25 mouse cellular contexts compared by ENCODE assay signal in the genomic region with DNA sequence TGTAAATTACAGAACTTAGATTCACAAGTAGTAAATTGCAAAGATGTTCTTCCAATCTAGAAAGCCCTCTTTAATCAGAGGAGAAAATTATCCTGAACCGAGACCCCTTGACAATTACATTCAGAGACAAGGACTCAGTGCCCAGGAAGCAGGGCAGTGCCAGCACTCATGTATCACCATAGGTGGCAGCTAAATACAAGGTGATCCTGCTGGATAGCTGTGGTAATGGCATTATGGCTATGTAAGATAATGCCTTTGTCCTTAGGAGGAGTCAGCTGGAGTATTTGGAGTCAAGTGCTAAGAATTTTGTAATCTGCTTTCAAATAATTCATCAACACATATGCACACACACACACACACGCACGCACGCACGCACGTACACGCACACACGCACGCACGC. TPM values are rescaled to one million over a fixed set of nuclear protein-coding genes. Genes with fewer than 3 reads are reported as not detected.
A peak's percentile ranks its signal among the peaks of the same experiment; 100 is the strongest.
DNase-seq lines count a peak whose midpoint lies in the region; ATAC-seq and TF ChIP-seq lines count a peak whose summit lies in the region.
"Had no signal": no experiment of that assay in that cellular context is flagged by ENCODE, and none has a peak within 500 bp of the region (broad histone marks: within the 10 kb centered on the region; RNA-seq: fewer than 3 reads in every experiment).

No protein-coding gene starts in this region.

- TF ChIP-seq CTCF in heart, postnatal 0 days (IDR thresholded peaks at IDR 0.05; ENCODE audit: low read depth): no peak
- TF ChIP-seq CTCF in liver, postnatal 0 days (IDR thresholded peaks at IDR 0.05; ENCODE audit: low read depth): no peak

- no peak overlapping the region for H3K4me2 ChIP-seq in heart, postnatal 0 days (ENCODE audit: low read depth, low read length)
- H3K4me2 ChIP-seq in heart, embryonic 11.5 days: no peak overlapping the region
- peak overlapping the region; percentile 56 for H3K4me2 ChIP-seq in liver, embryonic 12.5 days
- H3K4me2 ChIP-seq in liver, postnatal 0 days (ENCODE audit: low read depth, low read length): peak overlapping the region; percentile 43; the same call in 1 of the 2 replicates
- H3K4me2 ChIP-seq in hindbrain, embryonic 16.5 days (ENCODE audit: low read length): no peak overlapping the region
- H3K4me2 ChIP-seq: embryonic facial prominence, embryonic 13.5 days; forebrain, embryonic 13.5 days had no signal

- H3K9me3 ChIP-seq in heart, postnatal 0 days (replicated peaks; ENCODE audit: control insufficient read depth, low read length): no peaks in the 10 kb centered on the region
- no peaks in the 10 kb centered on the region for H3K9me3 ChIP-seq in heart, embryonic 11.5 days (replicated peaks; ENCODE audit: control insufficient read depth, low read length)
- no peaks in the 10 kb centered on the region for H3K9me3 ChIP-seq in liver, embryonic 12.5 days (replicated peaks)
- H3K9me3 ChIP-seq in liver, postnatal 0 days (ENCODE audit: low read length): no peaks in the 10 kb centered on the region
- no peaks in the 10 kb centered on the region for H3K9me3 ChIP-seq in hindbrain, embryonic 16.5 days (ENCODE audit: control insufficient read depth, low read length)
- H3K9me3 ChIP-seq: embryonic facial prominence, embryonic 13.5 days; midbrain, embryonic 10.5 days had no signal

- H3K27ac ChIP-seq in heart, postnatal 0 days (ENCODE audit: low read depth): 0 out of 2 replicates have a peak overlapping the region, but pooled peaks have one; percentile 20
- H3K27ac ChIP-seq in heart, embryonic 11.5 days (ENCODE audit: low read depth, low read length): no peak overlapping the region
- peak overlapping the region; percentile 82 for H3K27ac ChIP-seq in liver, embryonic 12.5 days
- peak overlapping the region; percentile 64 for H3K27ac ChIP-seq in liver, postnatal 0 days (ENCODE audit: low read depth)
- H3K27ac ChIP-seq in hindbrain, embryonic 16.5 days (ENCODE audit: low read depth, low read length): no peak overlapping the region
- H3K27ac ChIP-seq: embryonic facial prominence, embryonic 13.5 days; forebrain, embryonic 13.5 days; midbrain, embryonic 10.5 days; stomach, postnatal 0 days had no signal

- TF ChIP-seq EP300 in heart, postnatal 0 days (IDR thresholded peaks at IDR 0.05; ENCODE audit: low read depth): no peak
- no peak; the same call in 1 of the 2 replicates for TF ChIP-seq EP300 in liver, postnatal 0 days (IDR thresholded peaks at IDR 0.05; ENCODE audit: low read depth)

- no peak for DNase-seq in heart, postnatal 0 days (ENCODE audit: low spot score)
- DNase-seq in c-Kit-positive CD71-positive TER-119-positive erythroid progenitor cells, embryonic 14.5 days (ENCODE audit: low spot score): peak; percentile 42
- no peak for DNase-seq in liver, postnatal 0 days
- DNase-seq in right cerebral cortex, adult 18-20 months: no peak
- no peak for DNase-seq in thymus, postnatal 14 days
- DNase-seq: adrenal gland, adult 8-10 months; cerebellum, adult 11-12 months; cerebellum, adult 9-11 months; gastrocnemius, postnatal 25 days; kidney, adult 8-10 months; kidney, postnatal 10 days; lung, postnatal 36 days; thymus, adult 18-20 months; thymus, postnatal 36 days had no signal

- 90% methylated on average over 10 of the region's 10 CpGs for WGBS in heart, postnatal 0 days
- 90% methylated on average over 10 of the region's 10 CpGs for WGBS in heart, embryonic 11.5 days (ENCODE audit: insufficient replicate concordance)
- WGBS in liver, embryonic 12.5 days (ENCODE audit: insufficient replicate concordance): 88% methylated on average over 10 of the region's 10 CpGs
- WGBS in liver, postnatal 0 days (ENCODE audit: insufficient replicate concordance): 90% methylated on average over 10 of the region's 10 CpGs
- 93% methylated on average over 10 of the region's 10 CpGs for WGBS in hindbrain, embryonic 16.5 days

- no peak overlapping the region for H3K9ac ChIP-seq in heart, postnatal 0 days (replicated peaks; ENCODE audit: low read depth, low read length)
- H3K9ac ChIP-seq in heart, embryonic 11.5 days (ENCODE audit: low read depth, low read length): no peak overlapping the region
- peak overlapping the region; percentile 43 for H3K9ac ChIP-seq in liver, embryonic 12.5 days
- no peak overlapping the region for H3K9ac ChIP-seq in liver, postnatal 0 days (replicated peaks)
- H3K9ac ChIP-seq in hindbrain, embryonic 16.5 days (ENCODE audit: low read depth, low read length): no peak overlapping the region
- H3K9ac ChIP-seq: embryonic facial prominence, embryonic 13.5 days; forebrain, embryonic 13.5 days had no signal

- no peak for ATAC-seq in heart, postnatal 0 days (ENCODE audit: insufficient read depth, low read depth)
- ATAC-seq in heart, embryonic 11.5 days (replicated peaks; ENCODE audit: insufficient number of reproducible peaks, low FRiP score, low TSS enrichment): no peak
- ATAC-seq in liver, embryonic 12.5 days: peak; percentile 62
- peak; percentile 80 for ATAC-seq in liver, postnatal 0 days
- ATAC-seq in hindbrain, embryonic 16.5 days: no peak
- ATAC-seq: activated CD4-positive, CD25-positive, alpha-beta regulatory T cell, adult 4 months; forebrain, embryonic 13.5 days; intestine, embryonic 16.5 days; midbrain, embryonic 16.5 days had no signal

- no peak overlapping the region for H3K4me3 ChIP-seq in heart, postnatal 0 days (ENCODE audit: low read depth, low read length)
- H3K4me3 ChIP-seq in heart, embryonic 11.5 days (ENCODE audit: low read depth, low read length): no peak overlapping the region
- H3K4me3 ChIP-seq in liver, embryonic 12.5 days: peak overlapping the region; percentile 30
- H3K4me3 ChIP-seq in liver, postnatal 0 days (ENCODE audit: low read depth, low read length): no peak overlapping the region
- H3K4me3 ChIP-seq in hindbrain, embryonic 16.5 days (ENCODE audit: low read length): no peak overlapping the region
- H3K4me3 ChIP-seq: embryonic facial prominence, embryonic 13.5 days; forebrain, embryonic 13.5 days; midbrain, embryonic 10.5 days had no signal

- H3K27me3 ChIP-seq in heart, postnatal 0 days (ENCODE audit: control insufficient read depth, insufficient read depth, low read length): no peaks in the 10 kb centered on the region
- H3K27me3 ChIP-seq in heart, embryonic 11.5 days (ENCODE audit: control insufficient read depth, insufficient read depth, low read length): no peaks in the 10 kb centered on the region
- H3K27me3 ChIP-seq in liver, embryonic 12.5 days (replicated peaks): no peaks in the 10 kb centered on the region
- H3K27me3 ChIP-seq in liver, postnatal 0 days (ENCODE audit: insufficient read depth, low read length): no peaks in the 10 kb centered on the region
- H3K27me3 ChIP-seq in hindbrain, embryonic 16.5 days (replicated peaks; ENCODE audit: control insufficient read depth, insufficient read depth, low read length): no peaks in the 10 kb centered on the region
- H3K27me3 ChIP-seq: embryonic facial prominence, embryonic 13.5 days; forebrain, embryonic 13.5 days had no signal

- H3K4me1 ChIP-seq in heart, postnatal 0 days (ENCODE audit: control insufficient read depth, insufficient read depth): peaks cover 21% of the 10 kb centered on the region
- no peaks in the 10 kb centered on the region for H3K4me1 ChIP-seq in heart, embryonic 11.5 days (ENCODE audit: control insufficient read depth, insufficient read depth, low read length)
- H3K4me1 ChIP-seq in liver, embryonic 12.5 days: peaks cover 27% of the 10 kb centered on the region
- H3K4me1 ChIP-seq in liver, postnatal 0 days (ENCODE audit: insufficient read depth): peaks cover 6% of the 10 kb centered on the region
- peaks cover 9% of the 10 kb centered on the region for H3K4me1 ChIP-seq in hindbrain, embryonic 16.5 days (ENCODE audit: control insufficient read depth, insufficient read depth, low read depth, low read length)

- H3K36me3 ChIP-seq in heart, postnatal 0 days (replicated peaks; ENCODE audit: control insufficient read depth, insufficient read depth, low read length): no peaks in the 10 kb centered on the region
- H3K36me3 ChIP-seq in heart, embryonic 11.5 days (ENCODE audit: control insufficient read depth, insufficient read depth, low read length): no peaks in the 10 kb centered on the region
- no peaks in the 10 kb centered on the region for H3K36me3 ChIP-seq in liver, embryonic 12.5 days
- no peaks in the 10 kb centered on the region for H3K36me3 ChIP-seq in liver, postnatal 0 days (replicated peaks; ENCODE audit: insufficient read depth, low read length)
- H3K36me3 ChIP-seq in hindbrain, embryonic 16.5 days (ENCODE audit: control insufficient read depth, insufficient read depth, low read length): no peaks in the 10 kb centered on the region
- H3K36me3 ChIP-seq: embryonic facial prominence, embryonic 13.5 days; midbrain, embryonic 10.5 days had no signal

RNA-seq across cellular contexts. Expression of gene Tubb2a, which starts 23.4 kb away (rescaled TPM):
- 291 and 343 TPM in 2 replicates for total RNA-seq in heart, postnatal 0 days (2014; rRNA removed; ENCODE audit: low replicate concordance)
- polyA plus RNA-seq in heart, postnatal 0 days (2015; fragmentation: Nextera tagmentation; extraction: Ambion mirVana): 90.8 and 105 TPM in 2 replicates
- 96.2 and 112 TPM in 2 replicates for polyA plus RNA-seq in heart, embryonic 11.5 days (2014; fragmentation: Nextera tagmentation; extraction: Ambion mirVana)
- 67.3 and 68.1 TPM in 2 replicates for polyA plus RNA-seq in liver, embryonic 12.5 days (2016; fragmentation: Nextera tagmentation; extraction: Ambion mirVana)
- polyA plus RNA-seq in liver, postnatal 0 days (2015; fragmentation: Nextera tagmentation; extraction: Ambion mirVana): 64.7 and 78.8 TPM in 2 replicates
- 3,415 and 3,905 TPM in 2 replicates for polyA plus RNA-seq in hindbrain, embryonic 16.5 days (2015; fragmentation: Nextera tagmentation; extraction: Ambion mirVana)

RNA-seq across cellular contexts. Expression of gene Tubb2b, which starts 29.0 kb away (rescaled TPM):
- 157 and 227 TPM in 2 replicates for total RNA-seq in heart, postnatal 0 days (2014; rRNA removed; ENCODE audit: low replicate concordance)
- 16.9 and 19.7 TPM in 2 replicates for polyA plus RNA-seq in heart, postnatal 0 days (2015; fragmentation: Nextera tagmentation; extraction: Ambion mirVana)
- polyA plus RNA-seq in heart, embryonic 11.5 days (2014; fragmentation: Nextera tagmentation; extraction: Ambion mirVana): 25.2 and 35.0 TPM in 2 replicates
- polyA plus RNA-seq in liver, embryonic 12.5 days (2016; fragmentation: Nextera tagmentation; extraction: Ambion mirVana): 1.6 and 1.9 TPM in 2 replicates
- 0.28 and 0.31 TPM in 2 replicates for polyA plus RNA-seq in liver, postnatal 0 days (2015; fragmentation: Nextera tagmentation; extraction: Ambion mirVana)
- polyA plus RNA-seq in hindbrain, embryonic 16.5 days (2015; fragmentation: Nextera tagmentation; extraction: Ambion mirVana): 1,169 and 1,199 TPM in 2 replicates
- total RNA-seq: liver, adult 2 months had no signal

Comparison
In these comparisons a context has a peak if more than half of its experiments do, and no peak if none do; other contexts are left out.
1. H3K27ac ChIP-seq: peak in heart, postnatal 0 days (single experiment), liver, embryonic 12.5 days (single experiment) and liver, postnatal 0 days (single experiment); none in heart, embryonic 11.5 days (single experiment) and hindbrain, embryonic 16.5 days (single experiment).
2. ATAC-seq: peak in liver, embryonic 12.5 days (single experiment) and liver, postnatal 0 days (single experiment); none in heart, postnatal 0 days (single experiment), heart, embryonic 11.5 days (single experiment) and hindbrain, embryonic 16.5 days (single experiment).
3. H3K4me2 ChIP-seq: peak in liver, embryonic 12.5 days (single experiment) and liver, postnatal 0 days (single experiment); none in heart, postnatal 0 days (single experiment), heart, embryonic 11.5 days (single experiment) and hindbrain, embryonic 16.5 days (single experiment).
4. RNA of gene Tubb2a, which starts 23.4 kb away (polyA plus RNA-seq): 3,415 to 3,905 TPM in hindbrain, embryonic 16.5 days; 90.8 to 105 TPM in heart, postnatal 0 days, 96.2 to 112 TPM in heart, embryonic 11.5 days, 67.3 to 68.1 TPM in liver, embryonic 12.5 days and 64.7 to 78.8 TPM in liver, postnatal 0 days; every median in the first group is over 10 times any median in the second.
5. RNA of gene Tubb2b, which starts 29.0 kb away (polyA plus RNA-seq): 1,169 to 1,199 TPM in hindbrain, embryonic 16.5 days; 25.2 to 35.0 TPM in heart, embryonic 11.5 days, 16.9 to 19.7 TPM in heart, postnatal 0 days, 1.6 to 1.9 TPM in liver, embryonic 12.5 days and 0.28 to 0.31 TPM in liver, postnatal 0 days; every median in the first group is over 10 times any median in the second.